Mouse (Mus musculus) kidney, postnatal 25 days (tissue): ENCODE data around the gene Omp.

ENCODE experiments used
- DNase-seq, 2 experiments: peaks; one replicate each; pipeline ENCODE4 v3.0.0; 2021; ENCODE audit warnings: mixed read lengths in 2 of 2

The Omp gene

DNA sequence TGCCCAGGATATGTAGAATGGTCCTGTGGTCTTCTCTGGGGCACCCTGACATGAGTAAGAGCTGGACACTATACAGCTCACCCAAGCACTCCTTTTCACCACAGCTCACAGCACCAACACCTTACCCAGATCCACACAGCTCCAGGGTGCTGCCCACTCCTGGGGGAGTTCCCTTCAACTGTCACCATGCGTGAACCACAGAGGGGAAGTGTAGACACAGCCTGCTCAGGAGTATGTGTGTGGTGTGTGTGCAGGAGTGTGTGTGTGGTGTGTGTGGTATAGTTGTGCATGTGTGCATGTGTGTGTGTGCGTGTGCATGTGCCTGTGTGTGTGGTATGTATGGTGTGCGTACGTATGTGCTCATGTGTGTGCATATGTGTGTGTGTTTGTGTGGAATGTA is 49.5 kb downstream of the Omp start:
- no peak for DNase-seq
